Comparison of ENCODE assay signal across 8 mouse cellular contexts in genomic region chr7:19577141-19577852, GRCm38 (mm10). TPM values are rescaled to one million over a fixed set of nuclear protein-coding genes. Genes with fewer than 3 reads are reported as not detected.
DNase-seq lines count a peak whose midpoint lies in the region; ATAC-seq lines count a peak whose summit lies in the region.

Zfp296 (plus strand) TSS chr7:19577287.
Gemin7 (minus strand) TSS chr7:19577595.

- peaks cover 20% of the 10 kb centered on the region for H3K4me1 ChIP-seq in hindbrain, embryonic 12.5 days
- H3K4me1 ChIP-seq in limb, embryonic 15.5 days: peaks cover 30% of the 10 kb centered on the region
- H3K4me1 ChIP-seq in midbrain, embryonic 16.5 days (ENCODE audit: control insufficient read depth, insufficient read depth, low read length): peaks cover 13% of the 10 kb centered on the region

- peak within 1 kb of the TSS; percentile 54 for H3K4me2 ChIP-seq in hindbrain, embryonic 12.5 days (replicated peaks)
- H3K4me2 ChIP-seq in limb, embryonic 15.5 days: peak within 1 kb of the TSS; percentile 90
- peak within 1 kb of the TSS; percentile 63 for H3K4me2 ChIP-seq in midbrain, embryonic 16.5 days (ENCODE audit: low read length)

- H3K9me3 ChIP-seq in hindbrain, embryonic 12.5 days (replicated peaks): no peaks in the 10 kb centered on the region
- no peaks in the 10 kb centered on the region for H3K9me3 ChIP-seq in limb, embryonic 15.5 days
- H3K9me3 ChIP-seq in midbrain, embryonic 16.5 days (replicated peaks; ENCODE audit: control insufficient read depth, low read length, poor library complexity, severe bottlenecking): no peaks in the 10 kb centered on the region

- H3K9ac ChIP-seq in hindbrain, embryonic 12.5 days: peak within 1 kb of the TSS; percentile 23
- peak within 1 kb of the TSS; percentile 40; the same call in 1 of the 2 replicates for H3K9ac ChIP-seq in limb, embryonic 15.5 days
- H3K9ac ChIP-seq in midbrain, embryonic 16.5 days (ENCODE audit: low read depth, low read length): peak within 1 kb of the TSS; percentile 55

- H3K27ac ChIP-seq in hindbrain, embryonic 12.5 days: no peak within 1 kb of the TSS
- H3K27ac ChIP-seq in limb, embryonic 15.5 days: no peak within 1 kb of the TSS
- H3K27ac ChIP-seq in midbrain, embryonic 16.5 days (ENCODE audit: low read length): no peak within 1 kb of the TSS

- peak; percentile 59 for DNase-seq in urinary bladder, postnatal 14 days (ENCODE audit: low spot score)
- no peak for DNase-seq in urinary bladder, adult 18-20 months (ENCODE audit: low spot score in 2 of 2)
- DNase-seq in embryo, embryonic 11 days: peak; percentile 51
- no peak for DNase-seq in right cerebral cortex, postnatal 10 days (ENCODE audit: low spot score in 2 of 2)
- DNase-seq in layer of hippocampus, adult 9-11 months: no peak

- peak within 1 kb of the TSS; percentile 28 for H3K4me3 ChIP-seq in hindbrain, embryonic 12.5 days
- peak within 1 kb of the TSS; percentile 42 for H3K4me3 ChIP-seq in limb, embryonic 15.5 days
- peak within 1 kb of the TSS; percentile 34 for H3K4me3 ChIP-seq in midbrain, embryonic 16.5 days (ENCODE audit: low read depth, low read length)

- peaks cover 30% of the 10 kb centered on the region for H3K36me3 ChIP-seq in hindbrain, embryonic 12.5 days
- peaks cover 23% of the 10 kb centered on the region for H3K36me3 ChIP-seq in limb, embryonic 15.5 days
- peaks cover 15% of the 10 kb centered on the region for H3K36me3 ChIP-seq in midbrain, embryonic 16.5 days (ENCODE audit: control insufficient read depth, insufficient read depth, low read length)

- no peak for ATAC-seq in hindbrain, embryonic 12.5 days (ENCODE audit: low FRiP score)
- ATAC-seq in limb, embryonic 15.5 days (ENCODE audit: insufficient number of reproducible peaks, low FRiP score, low TSS enrichment, low read depth): no peak
- no peak for ATAC-seq in midbrain, embryonic 16.5 days

- peaks cover 63% of the 10 kb centered on the region for H3K27me3 ChIP-seq in hindbrain, embryonic 12.5 days
- peaks cover 35% of the 10 kb centered on the region for H3K27me3 ChIP-seq in limb, embryonic 15.5 days
- peaks cover 42% of the 10 kb centered on the region for H3K27me3 ChIP-seq in midbrain, embryonic 16.5 days (ENCODE audit: control insufficient read depth, insufficient read depth, low read depth, low read length)

- WGBS in hindbrain, embryonic 12.5 days: under 1% methylated on average over 56 of the region's 56 CpGs
- WGBS in limb, embryonic 15.5 days: under 1% methylated on average over 56 of the region's 56 CpGs
- WGBS in midbrain, embryonic 16.5 days: under 1% methylated on average over 54 of the region's 56 CpGs

RNA-seq across cellular contexts. Expression of gene Zfp296, which starts in this region (rescaled TPM):
- 0.30 TPM in 1 of 2 replicates, not detected in the other for polyA plus RNA-seq in hindbrain, embryonic 12.5 days (2016; fragmentation: Nextera tagmentation; extraction: Ambion mirVana)
- polyA plus RNA-seq in limb, embryonic 15.5 days (2015; fragmentation: Nextera tagmentation; extraction: Ambion mirVana): 1.00 and 1.1 TPM in 2 replicates
- 0.11 and 0.14 TPM in 2 replicates for polyA plus RNA-seq in midbrain, embryonic 16.5 days (2015; fragmentation: Nextera tagmentation; extraction: Ambion mirVana)

RNA-seq across cellular contexts. Expression of gene Gemin7, which starts in this region (rescaled TPM):
- 121 and 145 TPM in 2 replicates for polyA plus RNA-seq in hindbrain, embryonic 12.5 days (2016; fragmentation: Nextera tagmentation; extraction: Ambion mirVana)
- polyA plus RNA-seq in limb, embryonic 15.5 days (2015; fragmentation: Nextera tagmentation; extraction: Ambion mirVana): 144 and 149 TPM in 2 replicates
- 143 and 145 TPM in 2 replicates for polyA plus RNA-seq in midbrain, embryonic 16.5 days (2015; fragmentation: Nextera tagmentation; extraction: Ambion mirVana)

Comparison
In these comparisons a context has a peak if more than half of its experiments do, and no peak if none do; other contexts are left out.
1. DNase-seq: peak in urinary bladder, postnatal 14 days (single experiment) and embryo, embryonic 11 days (single experiment); none in urinary bladder, adult 18-20 months (0 of 2), right cerebral cortex, postnatal 10 days (0 of 2) and layer of hippocampus, adult 9-11 months (single experiment).
2. Peak in every context shown above with its lines, with median percentiles within 50 percentile points of each other: H3K4me2 ChIP-seq, H3K4me3 ChIP-seq and H3K9ac ChIP-seq.